7 mouse cellular contexts compared by ENCODE assay signal in the genomic region with DNA sequence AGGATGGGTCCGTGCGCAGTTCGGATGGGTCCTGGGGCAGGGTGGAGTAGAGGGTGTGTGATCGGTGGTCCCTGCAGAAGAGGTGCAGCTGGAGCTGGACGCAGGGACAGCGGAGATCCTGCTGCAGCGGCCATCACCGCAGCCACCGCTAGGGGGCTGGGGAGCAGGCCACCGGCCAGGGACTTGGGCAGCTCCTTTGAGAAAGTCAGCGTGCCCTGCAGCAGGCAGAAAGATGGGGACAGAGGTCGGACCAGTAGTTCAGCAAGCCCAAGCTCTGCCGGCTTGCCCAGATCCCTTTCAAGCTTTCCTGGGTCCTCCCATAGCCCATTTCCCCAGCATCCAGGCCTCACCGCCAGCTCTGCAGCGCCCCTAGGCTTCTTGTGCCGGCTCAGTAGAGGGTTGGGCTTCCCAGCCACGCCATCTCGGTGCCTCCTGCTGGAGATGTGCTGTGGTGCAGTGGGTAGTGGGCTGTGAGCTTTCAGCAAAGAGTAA. TPM values are rescaled to one million over a fixed set of nuclear protein-coding genes. Genes with fewer than 3 reads are reported as not detected.
DNase-seq lines count a peak whose midpoint lies in the region; ATAC-seq and TF ChIP-seq lines count a peak whose summit lies in the region.

No protein-coding gene starts in this region.

- intact Hi-C loops in heart, postnatal 36 days (cut with DNase I), result loop anchor here (5.0 kb wide), 1 partner anchor 328 kb away; no protein-coding TSS in a partner anchor

- ATAC-seq in forebrain, embryonic 13.5 days, result peak; percentile 75

- WGBS in forebrain, embryonic 13.5 days, result 3% methylated on average over 18 of the region's 18 CpGs
- 80% methylated on average over 18 of the region's 18 CpGs for WGBS in spleen, adult 2 months

- no peaks in the 10 kb centered on the region for H3K9me3 ChIP-seq in forebrain, embryonic 13.5 days (replicated peaks)

- H3K9ac ChIP-seq in forebrain, embryonic 13.5 days, result peak overlapping the region; percentile 56

- no peaks in the 10 kb centered on the region for H3K27me3 ChIP-seq in forebrain, embryonic 13.5 days
- H3K27me3 ChIP-seq in spleen, adult 2 months (ENCODE audit: control insufficient read depth, insufficient read depth, low read length), result no peaks in the 10 kb centered on the region

- TF ChIP-seq POLR2A in spleen, adult 2 months (IDR thresholded peaks at IDR 0.05; ENCODE audit: low read depth, low read length), result no peak

- peak overlapping the region; percentile 25 for H3K4me3 ChIP-seq in forebrain, embryonic 13.5 days
- no peak overlapping the region for H3K4me3 ChIP-seq in spleen, adult 2 months (ENCODE audit: extremely low read depth, insufficient read depth, insufficient read length)

- H3K36me3 ChIP-seq in forebrain, embryonic 13.5 days (ENCODE audit: poor library complexity, severe bottlenecking), result peaks cover 45% of the 10 kb centered on the region
- H3K36me3 ChIP-seq in spleen, adult 2 months (ENCODE audit: control insufficient read depth, insufficient read depth, low read length), result peaks cover 6% of the 10 kb centered on the region

- H3K4me1 ChIP-seq in forebrain, embryonic 13.5 days, result peaks cover 25% of the 10 kb centered on the region
- no peaks in the 10 kb centered on the region for H3K4me1 ChIP-seq in spleen, adult 2 months (ENCODE audit: control insufficient read depth, insufficient read depth, insufficient read length)

- peak overlapping the region; percentile 57 for H3K4me2 ChIP-seq in forebrain, embryonic 13.5 days

- no peak overlapping the region for H3K27ac ChIP-seq in forebrain, embryonic 13.5 days
- no peak overlapping the region for H3K27ac ChIP-seq in spleen, adult 2 months (ENCODE audit: insufficient read depth, low read length)

- DNase-seq in WW6 (ENCODE audit: low read depth, low spot score), result peak; percentile 74
- DNase-seq in cerebellum, adult 11-12 months, result peak; percentile 66
- DNase-seq in heart, postnatal 36 days, result peak; percentile 85
- DNase-seq in layer of hippocampus, postnatal 25 days (ENCODE audit: extremely low spot score in 1 of 2, low spot score in 1 of 2), result peak; percentile 49 to 66
- DNase-seq in lung, postnatal 36 days, result peak; percentile 72
- DNase-seq in spleen, adult 2 months (ENCODE audit: low read depth in 1 of 2, low spot score in 2 of 2), result no peak

- peak; percentile 49; the same call in 1 of the 2 replicates for TF ChIP-seq CTCF in spleen, adult 2 months (IDR thresholded peaks at IDR 0.05; ENCODE audit: extremely low read depth, insufficient read depth, insufficient read length, insufficient replicate concordance)

RNA-seq across cellular contexts. Expression of a gene that starts 4.6 kb away (rescaled TPM):
- 0.30 and 0.41 TPM in 2 replicates for polyA plus RNA-seq in forebrain, embryonic 13.5 days (2015; fragmentation: Nextera tagmentation; extraction: Ambion mirVana)
- not detected for total RNA-seq in heart, postnatal 36 days (2021)
- total RNA-seq in layer of hippocampus, postnatal 25 days (2021), result 1 to 10 TPM in 1 of 2 experiments, under 1 TPM in 1; 0.66 to 1.1 TPM
- 0.33 and 0.49 TPM in 2 replicates for polyA plus RNA-seq in spleen, adult 2 months (2012; rRNA removed)

RNA-seq across cellular contexts. Expression of a gene that starts 24.8 kb away (rescaled TPM):
- polyA plus RNA-seq in forebrain, embryonic 13.5 days (2015; fragmentation: Nextera tagmentation; extraction: Ambion mirVana), result 11.3 and 12.0 TPM in 2 replicates
- 10 to 100 TPM; 12.9 to 13.0 TPM for total RNA-seq in heart, postnatal 36 days (2021)
- 10 to 100 TPM; 40.7 to 45.0 TPM for total RNA-seq in layer of hippocampus, postnatal 25 days (2021)
- 28.1 and 31.0 TPM in 2 replicates for polyA plus RNA-seq in spleen, adult 2 months (2012; rRNA removed)

RNA-seq across cellular contexts. Expression of a gene that starts 42.5 kb away (rescaled TPM):
- 219 and 232 TPM in 2 replicates for polyA plus RNA-seq in forebrain, embryonic 13.5 days (2015; fragmentation: Nextera tagmentation; extraction: Ambion mirVana)
- total RNA-seq in heart, postnatal 36 days (2021), result 10 to 100 TPM; 56.6 to 56.9 TPM
- total RNA-seq in layer of hippocampus, postnatal 25 days (2021), result 100 to 1,000 TPM; 101 to 105 TPM
- 43.2 and 46.8 TPM in 2 replicates for polyA plus RNA-seq in spleen, adult 2 months (2012; rRNA removed)

RNA-seq across cellular contexts. Expression of a gene that starts 51.5 kb away (rescaled TPM):
- polyA plus RNA-seq in forebrain, embryonic 13.5 days (2015; fragmentation: Nextera tagmentation; extraction: Ambion mirVana), result 7.7 and 8.0 TPM in 2 replicates
- total RNA-seq in heart, postnatal 36 days (2021), result 10 to 100 TPM; 46.1 to 47.1 TPM
- 1 to 10 TPM; 1.4 to 2.4 TPM for total RNA-seq in layer of hippocampus, postnatal 25 days (2021)
- 7.1 and 8.0 TPM in 2 replicates for polyA plus RNA-seq in spleen, adult 2 months (2012; rRNA removed)

RNA-seq across cellular contexts. Expression of a gene that starts 56.9 kb away (rescaled TPM):
- polyA plus RNA-seq in forebrain, embryonic 13.5 days (2015; fragmentation: Nextera tagmentation; extraction: Ambion mirVana), result 0.57 and 1.6 TPM in 2 replicates
- total RNA-seq in heart, postnatal 36 days (2021), result under 1 TPM; 0.67 to 0.73 TPM
- not detected for total RNA-seq in layer of hippocampus, postnatal 25 days (2021)
- polyA plus RNA-seq in spleen, adult 2 months (2012; rRNA removed), result 56.5 and 80.1 TPM in 2 replicates

Comparison
In these comparisons a context has a peak if more than half of its experiments do, and no peak if none do; other contexts are left out.
1. DNase-seq: peak in WW6 (single experiment), cerebellum, adult 11-12 months (single experiment), heart, postnatal 36 days (2 of 2), layer of hippocampus, postnatal 25 days (2 of 2) and lung, postnatal 36 days (single experiment); none in spleen, adult 2 months (0 of 2).